Mouse (Mus musculus) brain, embryonic 14.5 days (tissue): ENCODE measurements around the gene Hoxa3. TPM values are rescaled to one million over a fixed set of nuclear protein-coding genes. Genes with fewer than 3 reads are reported as not detected.

Experiments
- DNase-seq: peaks from one replicate; pipeline ENCODE4 v3.0.0-alpha.2; 2011; ENCODE audit warnings: low read depth
- CTCF ChIP-seq: fragments of 200-500 bp; IDR thresholded peaks from 2 replicates; pipeline ENCODE4 v1.5.1; 2012; ENCODE audit warnings: inconsistent platforms, mild to moderate bottlenecking, moderate library complexity, borderline replicate concordance; ENCODE audit not compliant: insufficient read depth, insufficient read length; ENCODE audit errors: extremely low read depth
- POLR2A ChIP-seq: fragments of 200-500 bp; IDR thresholded peaks from 2 replicates; pipeline ENCODE4 v1.6.1; 2012; ENCODE audit warnings: mild to moderate bottlenecking, inconsistent platforms, borderline replicate concordance; ENCODE audit not compliant: poor library complexity, insufficient read depth, insufficient read length, severe bottlenecking; ENCODE audit errors: extremely low read depth
- polyA plus RNA-seq: library from polyadenylated mRNA; depleted of rRNA; stranded (reverse); fragments of >200 nt; gene quantifications from 2 replicates; pipeline ENCODE4 v1.2.3, GENCODE M21; 2012

Gene Hoxa3
- polyA plus RNA-seq, 1 experiment, result 20.3 TPM

- DNase-seq, result no peak
- TF ChIP-seq CTCF, result no peak
- no peak for TF ChIP-seq POLR2A
Measured at GRCm38 (mm10) chr6:52223939-52224760, 11.0 kb upstream of the Hoxa3 start.

GRCm38 (mm10) chr6:52222729-52223128 is 9.6 kb upstream of the Hoxa3 start:
- TF ChIP-seq POLR2A (no peak), CTCF (no peak)
- no peak for DNase-seq

GRCm38 (mm10) chr6:52221993-52222685 is 9.0 kb upstream of the Hoxa3 start:
- no peak for DNase-seq
- no peak for TF ChIP-seq POLR2A
- no peak for TF ChIP-seq CTCF

GRCm38 (mm10) chr6:52221337-52221992 is 8.3 kb upstream of the Hoxa3 start, which contains the start of gene Hoxa7:
Gene Hoxa7 (minus strand): TSS chr6:52221854.
- peak; percentile 91 for DNase-seq
- TF ChIP-seq POLR2A (no peak), CTCF (peak; percentile 97)

GRCm38 (mm10) chr6:52220865-52221310 is 7.8 kb upstream of the Hoxa3 start:
- no peak for TF ChIP-seq POLR2A
- TF ChIP-seq CTCF, result no peak

GRCm38 (mm10) chr6:52220003-52220864 is 7.1 kb upstream of the Hoxa3 start:
- DNase-seq, result no peak
- TF ChIP-seq CTCF, result no peak
- TF ChIP-seq POLR2A, result no peak

More at GRCm38 (mm10) chr6:52220865-52221310, 7.8 kb upstream of the Hoxa3 start:
- DNase-seq, result no peak

- TF ChIP-seq CTCF (no peak), POLR2A (no peak)
- DNase-seq, result no peak
Measured at GRCm38 (mm10) chr6:52219234-52219942, 6.3 kb upstream of the Hoxa3 start.

- no peak for DNase-seq
- TF ChIP-seq CTCF, result no peak
- TF ChIP-seq POLR2A, result no peak
Measured at GRCm38 (mm10) chr6:52218643-52219215, 5.6 kb upstream of the Hoxa3 start.

- no peak for TF ChIP-seq POLR2A
- TF ChIP-seq CTCF, result no peak
- DNase-seq, result no peak
Measured at GRCm38 (mm10) chr6:52217895-52218642, 4.9 kb upstream of the Hoxa3 start.
